Mouse (Mus musculus) retina, adult 2 months (tissue): ENCODE data around the gene Tcp10a.
"Not testable (repeated sequence)": the region's sequence is repeated elsewhere in the genome, so short reads cannot be mapped to it uniquely, and the experiment has no call there.

Source experiments
- DNase-seq: peaks from one replicate; pipeline ENCODE4 v3.0.0-alpha.2; 2012; ENCODE audit warnings: low read depth, low spot score

Tcp10a gene

DNA sequence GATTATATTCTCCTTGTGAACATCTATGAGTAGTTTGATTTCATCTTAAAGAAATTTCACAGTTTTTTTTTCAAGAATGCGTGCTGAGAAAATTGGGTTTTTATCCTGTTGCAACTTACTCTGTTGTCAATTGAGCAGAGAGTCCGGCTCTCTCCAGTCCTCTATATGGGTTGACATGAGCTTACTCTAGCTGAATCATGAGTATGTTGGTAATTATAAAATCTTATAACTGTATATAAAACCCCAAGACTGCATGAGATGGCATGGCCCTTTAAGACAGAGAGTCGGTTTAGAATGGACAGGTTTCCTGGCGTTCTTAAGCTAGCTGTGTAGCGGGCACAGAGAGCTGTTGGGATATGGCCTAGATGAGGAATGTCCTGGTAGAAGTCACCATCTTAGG is at the start of gene Tcp10a:
Tcp10a (plus strand) TSS at position 301 of the 400 bp plus-strand sequence.
- DNase-seq, result not testable (repeated sequence)

DNA sequence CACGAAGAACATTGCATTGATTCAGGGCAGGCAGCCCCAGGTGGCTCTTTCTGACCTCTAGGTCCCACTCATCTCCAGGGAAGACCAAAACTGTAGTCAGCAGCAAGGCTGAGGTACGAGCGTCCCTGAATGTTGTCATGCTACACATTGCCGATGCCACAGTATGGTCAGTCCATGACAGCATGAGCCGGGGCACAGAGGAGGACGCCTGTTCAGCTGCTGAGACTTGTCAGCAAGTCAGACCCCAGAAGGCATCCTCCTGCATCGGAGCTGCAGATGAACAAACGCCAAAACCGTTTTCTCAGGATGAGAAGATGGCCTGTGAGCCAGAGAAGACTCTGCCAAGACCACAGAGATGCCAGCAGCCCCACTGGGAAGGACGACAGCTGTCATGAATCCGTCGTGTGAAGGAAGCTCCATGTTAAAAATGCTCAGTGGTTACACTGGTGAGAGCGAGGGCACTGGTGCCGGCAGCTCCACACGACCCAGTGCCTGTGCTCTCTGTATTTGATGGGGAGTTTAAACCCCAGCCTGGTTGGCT is 45.7 kb upstream of the Tcp10a start:
- DNase-seq, result no peak

DNA sequence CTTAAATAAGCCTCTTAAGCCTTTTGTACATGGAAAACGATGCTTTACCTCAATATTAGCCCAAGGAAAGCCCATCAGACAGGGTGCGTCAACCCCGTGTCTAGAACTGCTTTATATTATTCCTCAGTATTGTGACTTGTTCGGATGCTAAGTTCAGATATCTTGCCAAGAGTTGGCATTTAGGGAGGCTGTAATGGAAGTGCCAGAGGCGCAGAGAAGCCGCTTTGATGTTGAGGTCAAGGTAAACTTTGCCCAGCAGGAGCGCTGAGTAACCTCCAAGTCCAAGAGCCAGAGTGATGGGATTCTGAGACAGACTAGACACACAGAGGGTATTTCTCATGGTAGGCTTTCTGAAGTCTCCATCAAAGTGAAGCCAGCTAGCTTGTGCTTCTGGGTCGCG is 45.2 kb upstream of the Tcp10a start:
- no peak for DNase-seq

DNA sequence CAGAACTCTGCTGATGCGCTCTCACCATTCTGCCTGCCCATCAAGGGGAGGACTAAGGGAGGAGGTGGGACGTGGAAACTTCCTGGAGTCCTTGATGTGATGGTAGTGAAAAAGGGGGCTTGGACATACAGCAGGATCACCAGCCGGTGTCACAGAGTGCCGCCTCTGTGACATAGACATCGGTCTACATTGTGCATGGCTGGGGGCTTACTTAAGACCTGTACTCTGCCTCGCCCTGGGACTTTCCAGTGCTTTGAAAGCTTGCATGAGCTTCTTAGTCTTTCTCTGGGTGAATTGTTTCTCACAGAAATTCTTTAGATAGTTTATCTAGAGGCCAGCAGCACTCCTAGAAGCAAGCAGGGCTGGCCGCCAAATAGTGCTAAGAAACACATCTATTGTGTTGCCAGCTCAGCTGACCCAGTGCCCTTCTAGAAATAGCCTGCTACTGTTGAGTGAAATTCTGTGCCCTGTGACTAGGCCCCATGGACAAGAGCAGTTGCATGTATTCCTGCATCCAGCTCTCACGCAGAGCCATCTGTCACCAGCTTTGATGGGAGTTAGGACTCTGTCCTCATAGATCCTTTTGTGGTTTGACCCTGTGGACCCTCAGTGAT is 40.0 kb upstream of the Tcp10a start:
- no peak for DNase-seq

DNA sequence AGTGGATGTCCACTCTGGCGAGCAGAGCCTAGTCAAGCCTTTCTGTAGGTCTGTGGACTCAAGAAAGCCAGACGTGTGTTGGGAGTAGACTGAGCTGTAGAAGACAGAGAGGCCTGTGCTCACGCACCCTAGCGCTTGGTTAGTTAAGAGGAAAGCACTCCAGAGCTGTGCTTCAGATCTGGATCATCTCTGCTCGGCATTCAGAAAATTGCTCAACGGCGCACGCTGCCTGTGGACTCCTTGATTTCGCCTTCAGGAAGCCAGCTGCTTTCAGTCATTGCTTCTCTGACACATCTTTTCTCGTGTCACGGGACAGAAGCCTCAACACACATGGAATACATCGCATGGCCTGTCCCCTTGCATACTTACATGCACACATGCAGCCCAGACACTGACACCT is 39.2 kb upstream of the Tcp10a start:
- DNase-seq, result no peak

DNA sequence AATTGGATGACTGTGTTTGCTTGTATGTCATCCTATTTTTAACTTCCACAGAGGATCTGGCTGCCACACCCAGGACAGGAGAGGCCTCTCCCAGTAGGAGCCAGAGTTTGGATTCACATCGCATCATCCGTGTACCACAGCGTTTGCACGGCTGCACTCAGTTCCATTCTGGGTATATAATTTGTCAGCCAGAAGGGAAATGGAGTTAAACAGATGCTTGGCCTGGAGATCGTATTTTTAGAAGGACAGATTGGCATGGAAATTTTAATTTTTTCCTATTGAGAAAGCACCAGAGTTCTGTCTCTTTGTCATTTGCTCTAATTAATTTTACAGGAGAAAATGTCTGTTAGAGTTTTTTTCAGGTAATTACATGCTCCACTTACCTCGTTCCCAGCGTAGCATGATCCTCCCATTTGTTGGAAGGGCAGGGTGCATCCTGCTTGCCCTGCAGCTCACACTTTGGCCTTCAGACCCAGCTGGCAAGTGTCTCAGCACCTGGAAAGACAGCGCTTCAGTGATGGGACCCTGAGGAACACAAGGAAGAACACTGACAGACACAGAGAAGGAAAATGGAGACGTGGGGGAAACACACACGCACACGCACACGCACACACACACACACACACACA is 37.9 kb upstream of the Tcp10a start:
- no peak for DNase-seq

DNA sequence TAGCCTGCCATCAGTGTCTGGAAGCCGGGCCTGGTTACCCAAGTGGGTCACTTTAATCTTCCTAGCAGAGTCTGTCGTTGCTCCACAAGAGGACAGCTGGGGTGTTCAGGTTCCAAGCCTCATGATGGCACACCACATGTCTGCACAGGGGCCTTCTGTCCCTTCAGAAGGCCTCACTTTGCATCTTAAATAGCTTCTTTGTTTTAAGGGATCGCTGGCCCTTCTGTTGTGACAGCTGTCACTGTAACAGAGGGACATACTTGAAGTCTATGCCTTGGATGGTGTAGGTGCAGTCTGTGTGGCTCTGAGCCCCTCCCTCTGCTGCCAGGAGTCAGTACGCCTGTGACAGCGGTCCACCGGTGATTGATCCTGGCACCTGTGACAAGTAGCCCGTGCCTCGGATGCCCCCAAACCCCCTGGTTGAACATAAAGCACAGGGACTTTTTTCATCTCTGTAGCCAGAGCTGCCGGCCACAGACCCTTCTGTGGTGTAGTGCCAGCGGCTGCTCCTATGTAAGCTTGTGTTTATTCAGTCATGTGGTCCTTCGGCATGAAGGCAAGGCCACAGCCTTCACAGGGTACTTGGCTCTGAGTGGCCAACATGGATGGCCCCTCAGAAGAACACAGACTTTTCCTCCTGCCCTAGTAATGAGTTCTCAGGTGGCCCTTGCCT is 32.3 kb upstream of the Tcp10a start:
- no peak for DNase-seq

DNA sequence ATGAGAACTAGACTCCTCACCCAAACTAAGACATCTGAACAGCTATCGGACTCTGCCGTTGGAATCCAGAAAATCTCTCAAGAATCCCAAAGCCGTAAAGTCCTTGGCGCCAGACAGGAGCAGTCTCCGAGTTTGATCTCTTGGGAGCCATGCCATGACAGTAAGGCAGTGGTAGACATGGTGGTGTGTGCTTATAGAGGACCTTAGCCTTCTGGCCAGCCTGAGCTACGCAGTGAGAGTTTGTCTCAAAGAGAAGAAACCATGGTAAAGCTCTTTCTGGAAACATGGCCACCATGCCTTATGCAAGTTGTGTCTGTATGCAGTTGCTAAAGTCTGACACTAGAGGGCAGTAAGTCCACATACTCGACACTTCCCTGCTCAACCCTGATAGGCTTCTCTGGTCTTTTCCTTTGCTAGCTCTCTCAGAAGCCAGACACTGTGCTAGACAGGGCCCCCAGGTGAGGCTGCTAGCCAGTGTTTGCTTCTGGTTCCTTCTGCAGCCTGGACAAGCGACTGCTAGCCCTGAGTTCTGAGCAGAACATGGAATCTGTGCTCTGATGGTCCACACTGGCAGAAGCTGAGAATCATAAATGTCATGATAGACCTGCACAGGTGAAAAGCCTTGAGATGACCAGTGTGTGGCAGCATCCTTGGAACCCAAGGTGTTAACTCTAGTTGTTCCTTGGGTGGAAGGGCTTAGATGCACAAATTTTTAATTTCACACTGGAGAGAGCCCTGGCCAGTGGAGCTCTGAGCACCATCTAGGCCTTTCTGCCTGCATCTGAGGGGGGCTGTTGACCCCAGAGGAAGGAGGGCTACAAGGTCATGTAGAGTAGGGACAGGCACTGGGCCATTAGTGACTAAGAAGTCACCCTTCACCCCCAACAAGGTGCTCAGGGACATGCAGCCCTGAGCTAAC is 17.9 kb upstream of the Tcp10a start:
- not testable (repeated sequence) for DNase-seq

DNA sequence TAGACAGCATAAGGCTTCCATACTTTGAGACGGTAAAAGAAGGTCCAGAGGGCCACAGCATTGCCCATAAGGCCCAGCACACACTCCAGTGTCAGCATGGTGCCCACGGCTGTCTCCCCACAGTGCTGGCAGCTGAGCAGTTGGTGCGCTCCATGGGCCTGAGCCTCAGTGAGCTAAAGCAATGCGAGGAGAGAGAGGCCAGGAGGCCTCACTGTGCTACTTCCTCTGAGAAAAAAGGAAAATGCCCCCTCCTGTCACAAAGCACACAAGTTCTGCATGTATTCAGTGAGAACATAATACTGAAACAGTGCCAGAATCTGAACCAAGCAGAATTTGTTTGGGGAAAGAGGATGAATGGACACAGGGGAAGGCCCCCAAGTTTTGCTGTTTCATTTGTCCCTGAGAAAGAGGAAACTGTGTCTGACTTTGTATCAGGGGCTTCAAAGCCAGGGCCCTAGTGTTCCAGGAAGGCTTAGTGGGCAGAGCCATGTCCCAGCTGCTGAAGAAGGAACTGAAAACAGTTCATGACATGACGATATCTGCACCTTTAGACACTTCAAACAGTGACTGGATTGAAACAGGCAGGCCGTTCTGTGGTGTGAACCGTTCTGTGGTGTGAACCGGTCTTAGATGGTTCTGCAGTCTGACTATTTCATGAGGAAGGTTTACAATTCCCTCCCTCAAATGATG is 8.6 kb upstream of the Tcp10a start:
- not testable (repeated sequence) for DNase-seq

DNA sequence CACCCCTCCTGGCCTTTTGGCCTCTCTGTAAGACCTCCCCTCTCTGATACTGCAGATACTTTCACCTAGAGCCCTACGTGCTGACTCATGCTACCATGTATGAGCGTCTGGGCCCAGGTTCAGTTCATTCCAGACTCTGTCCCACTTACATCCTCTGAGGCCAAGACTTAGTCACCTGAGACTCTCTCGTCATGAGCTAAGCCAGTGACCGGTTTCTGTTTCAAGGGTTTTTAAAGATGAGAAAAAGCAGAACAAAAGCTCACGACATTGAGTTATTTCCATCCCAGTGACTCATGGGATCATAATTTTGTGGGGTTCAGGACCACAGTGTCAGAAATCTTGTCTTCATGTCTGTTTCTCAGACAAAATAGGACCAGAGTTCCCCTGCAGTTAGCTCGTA is 4.7 kb upstream of the Tcp10a start:
- not testable (repeated sequence) for DNase-seq

DNA sequence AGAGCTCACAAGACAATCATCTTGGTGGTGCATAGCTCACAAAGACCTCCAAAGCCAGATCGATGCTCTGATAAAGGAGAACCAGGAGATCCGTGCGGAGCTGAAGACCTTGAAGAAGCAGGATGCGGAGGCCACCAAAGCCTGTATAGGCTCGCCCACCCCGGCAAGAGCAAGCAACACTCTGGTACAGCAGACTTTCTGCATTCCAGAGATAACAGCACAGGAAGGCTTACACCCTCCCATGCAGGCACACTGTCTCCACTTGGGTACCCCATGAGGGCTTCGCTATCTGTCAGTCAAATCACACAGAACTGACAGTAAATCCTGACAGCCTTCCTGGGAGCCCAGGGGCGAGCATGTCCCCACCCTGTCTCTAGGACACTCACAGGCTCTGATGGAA is 2.0 kb downstream of the Tcp10a start:
- DNase-seq, result not testable (repeated sequence)

DNA sequence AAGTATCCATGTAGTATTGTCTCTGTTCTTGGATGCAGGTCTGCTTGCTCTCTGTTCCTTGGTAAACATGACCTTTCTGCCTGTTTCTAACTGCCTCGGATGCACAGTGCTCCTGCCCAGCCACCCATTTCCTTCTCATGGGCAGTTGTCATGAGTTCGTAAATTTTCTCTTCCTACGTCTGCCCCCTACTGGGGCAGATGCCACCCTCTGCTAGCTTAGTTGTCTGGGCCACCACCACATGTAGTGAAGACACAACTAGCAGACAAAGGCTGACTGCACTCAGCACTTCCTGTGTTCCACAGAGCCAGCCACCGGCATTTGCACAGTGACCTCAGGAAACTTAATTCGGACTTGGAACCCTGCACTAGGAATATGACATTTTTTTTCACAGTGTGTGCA is 8.3 kb downstream of the Tcp10a start:
- not testable (repeated sequence) for DNase-seq

DNA sequence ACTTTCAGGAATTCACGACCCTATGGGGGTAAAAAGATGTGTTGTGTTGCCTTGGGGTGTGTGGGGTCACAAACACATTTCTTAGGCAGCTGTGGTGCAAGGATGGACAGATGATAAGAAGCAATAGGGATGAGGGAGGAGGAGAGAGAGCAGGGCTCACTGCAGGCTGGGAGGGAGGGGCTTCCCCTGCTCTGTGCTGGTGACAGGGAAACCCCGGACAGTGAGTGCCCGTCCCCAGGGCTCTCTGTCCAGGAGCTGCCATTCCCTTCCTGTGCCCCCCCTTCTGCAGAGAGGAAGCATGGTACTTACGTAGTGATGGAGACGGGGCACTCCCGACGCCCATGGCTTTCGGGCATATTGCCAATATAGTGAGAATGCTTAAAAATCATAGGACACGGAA is 12.9 kb downstream of the Tcp10a start:
- not testable (repeated sequence) for DNase-seq

DNA sequence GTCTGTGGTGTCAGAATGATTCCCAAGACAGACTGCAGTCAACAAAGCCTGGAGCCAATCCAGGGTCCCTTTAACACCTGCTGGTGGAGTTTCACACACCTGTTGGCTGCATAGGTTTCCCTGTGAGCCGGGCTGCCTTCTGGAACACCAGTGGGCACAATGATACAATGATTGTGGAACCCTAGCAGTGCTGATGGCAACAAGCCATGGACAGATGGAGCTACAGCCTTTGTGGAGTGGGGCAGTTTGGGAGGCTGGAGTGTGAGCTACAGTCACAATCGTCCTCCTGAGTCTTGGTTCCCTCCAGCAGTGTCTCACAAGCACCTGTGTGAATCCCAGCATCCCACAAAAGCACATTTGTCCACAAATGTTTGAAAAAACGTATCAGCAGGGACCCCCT is 24.3 kb downstream of the Tcp10a start:
- DNase-seq, result not testable (repeated sequence)

DNA sequence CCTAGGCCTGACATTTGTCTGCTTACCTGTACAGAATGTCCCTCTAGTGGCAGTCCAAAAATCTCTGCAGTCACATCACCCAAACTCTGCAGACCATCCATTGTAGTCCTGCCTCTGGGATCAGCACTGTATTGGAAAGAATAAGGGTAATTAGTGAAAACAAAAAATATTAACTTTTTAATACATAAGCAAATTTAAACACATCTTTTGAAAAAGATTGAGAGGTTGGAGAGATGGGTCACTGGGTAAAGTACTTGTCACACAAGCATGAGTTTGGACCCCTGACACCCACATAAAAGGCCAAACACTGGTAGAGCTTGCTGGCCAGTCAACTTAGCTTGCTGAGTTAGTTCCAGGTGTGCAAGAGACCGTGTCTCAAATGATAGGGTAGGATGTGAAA is 28.1 kb downstream of the Tcp10a start, which contains the start of gene Ttll2:
Ttll2 (minus strand) TSS at position 101 of the 400 bp plus-strand sequence.
- DNase-seq, result not testable (repeated sequence)

DNA sequence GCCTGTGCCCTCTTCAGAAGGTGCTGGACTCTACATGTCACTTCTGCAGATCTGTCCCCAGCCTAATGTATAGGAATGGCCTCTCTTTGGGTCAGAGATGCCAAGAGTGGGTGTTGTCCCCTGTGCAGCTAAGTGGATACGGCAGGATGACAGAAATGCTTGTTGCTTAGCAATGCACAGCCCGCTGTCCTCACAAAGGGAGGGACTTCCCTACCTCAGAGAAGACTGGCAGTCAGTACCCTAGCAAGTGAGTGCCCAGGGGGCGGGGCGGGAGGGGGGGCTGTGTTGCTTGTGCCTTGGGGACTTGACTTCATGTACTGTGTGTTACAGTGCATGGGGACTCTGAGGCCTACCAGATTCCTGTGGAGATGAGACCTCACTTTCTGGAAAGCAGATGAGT is 35.4 kb downstream of the Tcp10a start:
- DNase-seq, result not testable (repeated sequence)

DNA sequence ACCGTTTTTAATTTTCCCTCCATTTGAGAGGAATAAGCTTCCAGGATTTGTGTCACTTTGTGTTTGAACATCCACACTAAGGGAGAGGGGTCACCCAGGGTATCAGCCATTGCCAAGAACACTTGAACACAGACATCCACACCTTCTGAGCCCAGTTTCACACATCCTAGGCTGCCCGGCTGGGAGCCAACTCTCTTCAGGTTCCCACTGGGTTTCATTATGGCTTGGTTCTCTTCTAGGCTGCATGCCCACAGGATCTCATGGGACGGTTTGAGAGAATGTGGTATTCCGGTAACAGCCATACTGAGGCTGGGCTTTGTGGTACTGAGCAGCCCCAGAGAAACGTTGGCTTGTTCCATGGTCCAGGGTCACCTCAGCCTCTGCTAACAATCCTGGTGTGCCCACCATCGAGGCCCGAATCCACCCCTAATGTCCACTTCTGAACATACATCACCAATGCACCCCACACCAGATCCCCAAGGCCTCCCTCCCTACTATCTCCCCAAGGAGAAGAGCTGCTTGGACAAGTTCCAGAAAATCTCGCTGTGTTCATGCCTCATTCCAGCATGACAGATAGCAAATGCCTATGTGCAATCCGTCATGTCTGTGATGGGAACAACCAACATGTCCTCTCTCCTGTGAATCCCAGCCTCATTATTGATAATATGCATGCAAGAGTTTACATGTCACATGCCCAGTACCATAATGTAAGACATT is 36.5 kb downstream of the Tcp10a start:
- DNase-seq, result not testable (repeated sequence)

DNA sequence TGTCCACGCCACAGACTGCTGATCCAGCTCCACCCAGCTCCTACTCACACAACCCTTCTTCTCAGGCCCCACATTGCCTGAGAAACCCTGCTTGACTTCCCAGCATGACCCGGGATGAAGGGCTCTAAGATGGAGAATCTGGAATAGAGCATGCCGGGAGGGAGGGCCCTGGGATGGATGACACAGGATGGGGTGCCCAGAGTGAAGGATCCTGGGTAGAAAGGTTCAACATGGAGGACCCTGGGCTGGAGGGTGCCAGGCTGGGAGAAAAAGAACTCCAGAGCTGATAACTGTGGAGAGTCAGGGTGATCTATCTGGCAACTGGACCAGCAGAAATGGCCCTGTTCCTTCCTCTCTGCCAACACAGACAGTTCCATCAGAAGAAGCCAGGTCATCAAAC is 41.2 kb downstream of the Tcp10a start:
- DNase-seq, result not testable (repeated sequence)

DNA sequence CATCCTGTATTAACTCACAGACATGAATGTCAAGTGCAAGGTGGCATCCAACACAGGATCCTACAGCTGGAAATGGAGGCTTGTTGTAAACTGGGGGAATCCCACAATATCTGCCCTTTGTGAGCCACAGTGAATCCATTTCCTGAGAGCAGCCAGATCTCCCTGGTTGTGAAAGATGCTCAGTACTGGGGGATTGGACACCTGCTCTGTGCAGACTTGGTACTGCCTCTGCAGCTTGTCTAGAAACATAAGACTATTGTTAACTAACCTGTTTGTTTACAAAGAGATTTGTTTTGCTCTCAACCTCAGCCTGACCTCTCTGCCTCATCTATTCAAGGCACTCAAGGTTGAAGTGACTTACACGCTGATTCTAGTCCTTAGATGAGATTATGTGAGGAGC is 41.8 kb downstream of the Tcp10a start:
- DNase-seq, result not testable (repeated sequence)

DNA sequence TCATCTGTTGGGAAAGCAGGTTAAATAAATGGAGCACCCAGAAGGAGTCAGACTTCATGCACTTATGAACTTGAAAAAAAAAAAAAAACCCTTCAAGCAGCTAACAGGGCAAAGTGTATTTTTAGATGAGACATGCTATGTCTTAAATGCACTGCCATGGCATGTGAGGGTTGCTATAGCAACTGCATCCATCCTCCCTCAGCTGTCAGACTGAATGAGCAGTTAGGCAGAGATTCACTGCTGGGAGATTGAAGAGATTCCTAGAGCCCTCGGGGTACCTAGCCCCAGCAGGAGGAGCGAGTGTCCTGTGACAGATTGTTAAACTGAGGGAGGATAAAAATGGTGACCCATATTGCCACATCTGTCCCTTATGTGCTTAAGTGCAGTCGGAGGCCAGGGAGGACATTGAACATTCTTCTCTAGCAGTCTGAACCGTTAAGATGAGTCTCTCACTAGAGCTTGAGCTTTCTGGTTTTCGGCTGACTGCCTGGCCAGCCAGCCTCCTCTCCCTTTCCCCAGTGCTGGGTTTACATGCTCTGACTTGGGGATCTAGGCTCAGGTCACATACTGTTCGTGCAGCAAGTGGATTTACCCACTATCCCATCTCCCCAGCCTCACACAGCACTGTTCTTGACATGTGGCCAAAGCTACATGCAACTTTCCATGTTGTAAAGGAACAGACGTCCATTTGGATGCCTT is 42.4 kb downstream of the Tcp10a start:
- not testable (repeated sequence) for DNase-seq
